Mouse (Mus musculus) bone marrow, adult 2 months (tissue): ENCODE measurements around the gene Hs2st1. TPM values are rescaled to one million over a fixed set of nuclear protein-coding genes. Genes with fewer than 3 reads are reported as not detected.

Source experiments
- H3K27ac ChIP-seq: fragments of 200-500 bp; 2 replicates; pipeline ENCODE4 v1.5.1; 2012; ENCODE audit warnings: low read depth, mild to moderate bottlenecking, control low read depth, inconsistent platforms, low read length; ENCODE audit not compliant: control insufficient read depth, poor library complexity, insufficient read depth
- H3K4me1 ChIP-seq: fragments of 200-500 bp; 2 replicates; pipeline ENCODE4 v1.6.1; 2011; ENCODE audit warnings: low read length; ENCODE audit not compliant: control insufficient read depth, insufficient read depth
- H3K4me3 ChIP-seq: fragments of 200-500 bp; replicated peaks from 2 replicates; pipeline ENCODE3; 2011; ENCODE audit warnings: mild to moderate bottlenecking, low read depth, low read length, control low read depth; ENCODE audit not compliant: control insufficient read depth
- CTCF ChIP-seq: fragments of 200-500 bp; IDR thresholded peaks from 2 replicates; pipeline ENCODE4 v1.5.1; 2011; ENCODE audit warnings: low read length, control low read depth; ENCODE audit not compliant: control insufficient read depth, insufficient read depth
- POLR2A ChIP-seq: fragments of 200-500 bp; IDR thresholded peaks from 2 replicates; pipeline ENCODE4 v1.6.1; 2011; ENCODE audit warnings: low read depth, mild to moderate bottlenecking, control low read depth, low read length, borderline replicate concordance; ENCODE audit not compliant: control insufficient read depth
- WGBS: fragments of 180-500 bp; shearing (Covaris S2); methylation state at CpG from one replicate; pipeline ENCODE4 v1.1.7; 2018; 5-methylcytosine and 5-hydroxymethylcytosine counted together
- polyA plus RNA-seq: library from polyadenylated mRNA; stranded (reverse); fragments of >200 nt; gene quantifications from 2 replicates; pipeline ENCODE4 v1.2.4, GENCODE M21; 2011; ENCODE audit warnings: low replicate concordance; ENCODE audit not compliant: missing spikeins, insufficient read depth, insufficient read length

Gene Hs2st1
- polyA plus RNA-seq, 1 experiment = 5.2 TPM

- H3K4me1 ChIP-seq = peaks cover 1% of the 10 kb centered on the region; the same call in 1 of the 2 replicates
- TF ChIP-seq POLR2A = no peak
- 21% methylated on average over 4 of the region's 4 CpGs for WGBS
- no peak overlapping the region for H3K27ac ChIP-seq
- no peak overlapping the region for H3K4me3 ChIP-seq
Measured at GRCm38 (mm10) chr3:144551416-144551815, 18.6 kb downstream of the Hs2st1 start.

GRCm38 (mm10) chr3:144550659-144551058 is 19.3 kb downstream of the Hs2st1 start:
- TF ChIP-seq POLR2A (no peak), CTCF (no peak)
- WGBS = 80% methylated on average over 5 of the region's 5 CpGs
- no peak overlapping the region for H3K27ac ChIP-seq
- peaks cover 1% of the 10 kb centered on the region; the same call in 1 of the 2 replicates for H3K4me1 ChIP-seq
- no peak overlapping the region for H3K4me3 ChIP-seq

GRCm38 (mm10) chr3:144550036-144550435 is 19.9 kb downstream of the Hs2st1 start:
- no peak overlapping the region for H3K4me3 ChIP-seq
- H3K27ac ChIP-seq = no peak overlapping the region
- no peak for TF ChIP-seq CTCF
- TF ChIP-seq POLR2A = no peak
- peaks cover 1% of the 10 kb centered on the region; the same call in 1 of the 2 replicates for H3K4me1 ChIP-seq
- 85% methylated on average over 5 of the region's 5 CpGs for WGBS

GRCm38 (mm10) chr3:144548186-144548845 is 21.7 kb downstream of the Hs2st1 start:
- no peak overlapping the region for H3K4me3 ChIP-seq
- 75% methylated on average over 7 of the region's 7 CpGs for WGBS
- peaks cover 1% of the 10 kb centered on the region; the same call in 1 of the 2 replicates for H3K4me1 ChIP-seq
- H3K27ac ChIP-seq = no peak overlapping the region
- TF ChIP-seq POLR2A (no peak), CTCF (no peak)

GRCm38 (mm10) chr3:144546490-144546889 is 23.5 kb downstream of the Hs2st1 start:
- Histone ChIP-seq H3K4me3 (no peak overlapping the region), H3K27ac (no peak overlapping the region), H3K4me1 (no peaks in the 10 kb centered on the region; the same call in 1 of the 2 replicates)
- no peak for TF ChIP-seq CTCF
- no peak for TF ChIP-seq POLR2A
- 5% methylated on average over 4 of the region's 4 CpGs for WGBS

GRCm38 (mm10) chr3:144545832-144546231 is 24.1 kb downstream of the Hs2st1 start:
- WGBS = 73% methylated on average over 4 of the region's 4 CpGs

GRCm38 (mm10) chr3:144545152-144545551 is 24.8 kb downstream of the Hs2st1 start:
- Histone ChIP-seq H3K4me3 (no peak overlapping the region), H3K27ac (no peak overlapping the region), H3K4me1 (no peaks in the 10 kb centered on the region; the same call in 1 of the 2 replicates)
- no peak for TF ChIP-seq CTCF
- no peak for TF ChIP-seq POLR2A
- 91% methylated on average over 7 of the region's 7 CpGs for WGBS

More at GRCm38 (mm10) chr3:144545832-144546231, 24.1 kb downstream of the Hs2st1 start:
- Histone ChIP-seq H3K4me3 (no peak overlapping the region), H3K27ac (no peak overlapping the region), H3K4me1 (no peaks in the 10 kb centered on the region; the same call in 1 of the 2 replicates)
- TF ChIP-seq POLR2A (no peak), CTCF (no peak)

GRCm38 (mm10) chr3:144541906-144542438 is 28.0 kb downstream of the Hs2st1 start:
- Histone ChIP-seq H3K4me1 (peaks cover 2% of the 10 kb centered on the region; the same call in 1 of the 2 replicates), H3K27ac (no peak overlapping the region), H3K4me3 (no peak overlapping the region)
- TF ChIP-seq POLR2A = no peak
- TF ChIP-seq CTCF = no peak
- 68% methylated on average over 6 of the region's 6 CpGs for WGBS

GRCm38 (mm10) chr3:144540805-144541204 is 29.2 kb downstream of the Hs2st1 start:
- no peak overlapping the region for H3K4me3 ChIP-seq
- WGBS = 86% methylated on average over 3 of the region's 3 CpGs
- TF ChIP-seq CTCF (no peak), POLR2A (no peak)
- H3K27ac ChIP-seq = no peak overlapping the region
- H3K4me1 ChIP-seq = peaks cover 2% of the 10 kb centered on the region; the same call in 1 of the 2 replicates
